Mouse (Mus musculus) bone marrow macrophage, adult 2 months (primary cell): Measurements from ENCODE around the gene Krtap4-6. TPM values are rescaled to one million over a fixed set of nuclear protein-coding genes. Genes with fewer than 3 reads are reported as not detected.

ENCODE experiments used
- H3K27ac ChIP-seq: 2 replicates; pipeline ENCODE4 v1.5.1; 2012; ENCODE audit warnings: low read depth, low read length; ENCODE audit not compliant: insufficient read depth
- H3K4me1 ChIP-seq: 2 replicates; pipeline ENCODE4 v1.6.1; 2012; ENCODE audit warnings: low read length; ENCODE audit not compliant: control insufficient read depth, insufficient read depth
- H3K4me3 ChIP-seq: 2 replicates; pipeline ENCODE4 v1.5.1; 2012; ENCODE audit warnings: mild to moderate bottlenecking, low read length, moderate library complexity; ENCODE audit not compliant: insufficient read depth
- CTCF ChIP-seq: IDR thresholded peaks from 2 replicates; pipeline ENCODE4 v1.5.1; 2012; ENCODE audit warnings: low read depth, mild to moderate bottlenecking, low read length, moderate library complexity
- POLR2A ChIP-seq: IDR thresholded peaks from 2 replicates; pipeline ENCODE4 v1.6.1; 2012; ENCODE audit warnings: mild to moderate bottlenecking, low read depth, low read length, borderline replicate concordance
- polyA plus RNA-seq: library from polyadenylated mRNA; stranded (reverse); fragments of >200 nt; gene quantifications from 2 replicates; pipeline ENCODE4 v1.2.4, GENCODE M21; 2012; ENCODE audit not compliant: missing spikeins, insufficient read depth, insufficient read length

Gene Krtap4-6
- polyA plus RNA-seq, 1 experiment = not detected

GRCm38 (mm10) chr11:99640926-99641325 is 24.8 kb downstream of the Krtap4-6 start:
- Histone ChIP-seq H3K27ac (no peak overlapping the region), H3K4me1 (no peaks in the 10 kb centered on the region), H3K4me3 (no peak overlapping the region)
- TF ChIP-seq POLR2A (no peak), CTCF (no peak)

GRCm38 (mm10) chr11:99637086-99637485 is 28.7 kb downstream of the Krtap4-6 start:
- no peak for TF ChIP-seq POLR2A
- no peak for TF ChIP-seq CTCF
- Histone ChIP-seq H3K27ac (no peak overlapping the region), H3K4me3 (no peak overlapping the region), H3K4me1 (no peaks in the 10 kb centered on the region)

- TF ChIP-seq CTCF = no peak
- no peak for TF ChIP-seq POLR2A
- Histone ChIP-seq H3K27ac (no peak within 1 kb of the TSS), H3K4me1 (no peaks in the 10 kb centered on the region), H3K4me3 (no peak within 1 kb of the TSS)
Observed at GRCm38 (mm10) chr11:99634653-99635134, 31.1 kb downstream of the Krtap4-6 start, which contains the start of gene Krtap4-2. Gene Krtap4-2, minus strand, starts transcription at chr11:99635084.

- no peak overlapping the region for H3K27ac ChIP-seq
- no peak for TF ChIP-seq CTCF
- H3K4me3 ChIP-seq = no peak overlapping the region
- no peaks in the 10 kb centered on the region for H3K4me1 ChIP-seq
Observed at GRCm38 (mm10) chr11:99633293-99633692, 32.5 kb downstream of the Krtap4-6 start.

GRCm38 (mm10) chr11:99630890-99631289 is 34.9 kb downstream of the Krtap4-6 start:
- TF ChIP-seq POLR2A = no peak
- TF ChIP-seq CTCF = no peak
- Histone ChIP-seq H3K4me1 (no peaks in the 10 kb centered on the region), H3K27ac (no peak overlapping the region), H3K4me3 (no peak overlapping the region)

GRCm38 (mm10) chr11:99628138-99628537 is 37.6 kb downstream of the Krtap4-6 start, which contains the start of gene Krtap4-1:
Gene Krtap4-1, minus strand, starts transcription at chr11:99628238.
- H3K4me3 ChIP-seq = no peak within 1 kb of the TSS
- no peaks in the 10 kb centered on the region for H3K4me1 ChIP-seq
- no peak within 1 kb of the TSS for H3K27ac ChIP-seq
- TF ChIP-seq CTCF (no peak), POLR2A (no peak)

- Histone ChIP-seq H3K4me3 (no peak within 1 kb of the TSS), H3K27ac (no peak within 1 kb of the TSS), H3K4me1 (no peaks in the 10 kb centered on the region)
- TF ChIP-seq POLR2A (no peak), CTCF (no peak)
Observed at GRCm38 (mm10) chr11:99620335-99620734, 45.4 kb downstream of the Krtap4-6 start, which contains the start of gene Gm11562. Gene Gm11562, minus strand, starts transcription at chr11:99620435.

Other genes with a start within 250 kb of the Krtap4-6 start
- not detected in 2 replicates for gene Krt12, start 243.7 kb downstream of the Krtap4-6 start, polyA plus RNA-seq
- gene Krt20, start 227.8 kb downstream of the Krtap4-6 start, polyA plus RNA-seq = not detected in 2 replicates
- not detected in 2 replicates for gene Krt23, start 172.8 kb downstream of the Krtap4-6 start, polyA plus RNA-seq
- gene Krt39, start 144.6 kb downstream of the Krtap4-6 start, polyA plus RNA-seq = not detected in 2 replicates
- not detected in 2 replicates for gene Krt40, start 122.8 kb downstream of the Krtap4-6 start, polyA plus RNA-seq
- gene Krtap3-3, start 115.1 kb downstream of the Krtap4-6 start, polyA plus RNA-seq = not detected in 2 replicates
- gene Krtap3-2, start 109.1 kb downstream of the Krtap4-6 start, polyA plus RNA-seq = not detected in 2 replicates
- not detected in 2 replicates for gene Gm11939, start 106.5 kb downstream of the Krtap4-6 start, polyA plus RNA-seq
- gene Krtap3-1, start 99.3 kb downstream of the Krtap4-6 start, polyA plus RNA-seq = not detected in 2 replicates
- not detected in 2 replicates for gene Krtap1-5, start 84.9 kb downstream of the Krtap4-6 start, polyA plus RNA-seq
- gene Krtap1-4, start 82.3 kb downstream of the Krtap4-6 start, polyA plus RNA-seq = not detected in 2 replicates
- not detected in 2 replicates for gene Krtap1-3, start 74.6 kb downstream of the Krtap4-6 start, polyA plus RNA-seq
- gene Krtap9-3, start 67.9 kb downstream of the Krtap4-6 start, polyA plus RNA-seq = not detected in 2 replicates
- gene Gm11938, start 62.7 kb downstream of the Krtap4-6 start, polyA plus RNA-seq = not detected in 2 replicates
- gene Gm11937, start 55.8 kb downstream of the Krtap4-6 start, polyA plus RNA-seq = not detected in 2 replicates
- not detected in 2 replicates for gene Krtap2-4, start 51.1 kb downstream of the Krtap4-6 start, polyA plus RNA-seq
- gene Gm11562, start 45.5 kb downstream of the Krtap4-6 start, polyA plus RNA-seq = not detected in 2 replicates
- not detected in 2 replicates for gene Krtap4-1, start 37.7 kb downstream of the Krtap4-6 start, polyA plus RNA-seq
- gene Krtap4-2, start 30.9 kb downstream of the Krtap4-6 start, polyA plus RNA-seq = not detected in 2 replicates
- gene Krtap4-7, start 21.9 kb downstream of the Krtap4-6 start, polyA plus RNA-seq = not detected in 2 replicates
- gene Gm11555, start 15.7 kb downstream of the Krtap4-6 start, polyA plus RNA-seq = not detected in 2 replicates
- gene Gm11563, start 7.0 kb downstream of the Krtap4-6 start, polyA plus RNA-seq = not detected in 2 replicates
- not detected in 2 replicates for gene Gm14190, start 24.8 kb upstream of the Krtap4-6 start, polyA plus RNA-seq
- gene Gm14180, start 68.3 kb upstream of the Krtap4-6 start, polyA plus RNA-seq = not detected in 2 replicates
- gene Gm11595, start 107.0 kb upstream of the Krtap4-6 start, polyA plus RNA-seq = not detected in 2 replicates
- gene Krtap4-8, start 114.7 kb upstream of the Krtap4-6 start, polyA plus RNA-seq = not detected in 2 replicates
- gene Krtap4-9, start 119.2 kb upstream of the Krtap4-6 start, polyA plus RNA-seq = not detected in 2 replicates
- gene Gm11596, start 127.5 kb upstream of the Krtap4-6 start, polyA plus RNA-seq = not detected in 2 replicates
- not detected in 2 replicates for gene Gm11569, start 133.0 kb upstream of the Krtap4-6 start, polyA plus RNA-seq
- gene Gm11554, start 138.5 kb upstream of the Krtap4-6 start, polyA plus RNA-seq = not detected in 2 replicates
- not detected in 2 replicates for gene Krtap4-13, start 143.9 kb upstream of the Krtap4-6 start, polyA plus RNA-seq
- gene Gm11564, start 149.7 kb upstream of the Krtap4-6 start, polyA plus RNA-seq = not detected in 2 replicates
- not detected in 2 replicates for gene 2300003K06Rik, start 172.1 kb upstream of the Krtap4-6 start, polyA plus RNA-seq
- not detected in 2 replicates for gene Krtap4-16, start 185.6 kb upstream of the Krtap4-6 start, polyA plus RNA-seq
- not detected in 2 replicates for gene Gm11568, start 192.0 kb upstream of the Krtap4-6 start, polyA plus RNA-seq
- not detected in 2 replicates for gene Gm11559, start 198.5 kb upstream of the Krtap4-6 start, polyA plus RNA-seq
- not detected in 2 replicates for gene Krtap9-1, start 207.4 kb upstream of the Krtap4-6 start, polyA plus RNA-seq
- gene Gm11567, start 213.2 kb upstream of the Krtap4-6 start, polyA plus RNA-seq = not detected in 2 replicates
- not detected in 2 replicates for gene Krtap31-1, start 242.0 kb upstream of the Krtap4-6 start, polyA plus RNA-seq
- not detected in 2 replicates for gene Gm11565, start 248.8 kb upstream of the Krtap4-6 start, polyA plus RNA-seq